Mouse (Mus musculus) C2C12 (cell line): ENCODE measurements around the gene Creb3l1.

ENCODE experiments used
- CTCF ChIP-seq: IDR thresholded peaks from one replicate; pipeline ENCODE4 v1.5.1; 2011; ENCODE audit not compliant: control insufficient read depth, insufficient read depth, insufficient read length
- FOSL1 ChIP-seq: IDR thresholded peaks from one replicate; pipeline ENCODE4 v1.8.0; 2011; ENCODE audit warnings: mild to moderate bottlenecking, low read length; ENCODE audit not compliant: poor library complexity, insufficient read depth, severe bottlenecking
- MAX ChIP-seq: IDR thresholded peaks from one replicate; pipeline ENCODE4 v1.6.1; 2011; ENCODE audit warnings: mild to moderate bottlenecking, control low read depth
- USF1 ChIP-seq: IDR thresholded peaks from one replicate; pipeline ENCODE4 v1.6.1; 2011; ENCODE audit warnings: low read depth, mild to moderate bottlenecking, control low read depth, moderate library complexity

DNA sequence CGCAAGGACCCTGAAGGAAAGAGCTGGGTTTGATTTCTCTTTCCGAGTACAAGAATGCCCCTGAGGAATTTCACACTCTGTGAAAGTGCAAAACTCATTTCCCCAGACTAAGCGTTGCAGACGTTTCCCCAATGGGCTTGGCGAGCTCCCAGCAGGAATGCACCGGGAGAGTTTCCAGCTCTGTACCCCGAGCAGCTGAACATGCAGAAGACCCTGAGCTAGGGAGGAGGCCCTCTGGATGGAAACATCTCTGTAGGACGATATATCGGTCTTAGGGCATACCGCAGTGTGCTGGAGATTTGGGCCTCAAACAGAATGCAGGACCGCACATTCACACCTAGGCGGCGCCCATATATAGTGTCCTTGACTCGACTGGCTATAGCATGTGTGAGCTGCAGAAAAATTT lies 31.5 kb upstream of the Creb3l1 start:
- TF ChIP-seq CTCF (peak; percentile 13), USF1 (no peak), MAX (no peak), FOSL1 (no peak)
